Mouse (Mus musculus): ENCODE results near the gene Wnt7a.

GRCm38 (mm10) chr6:91325556-91325955, 85.6 kb downstream of the Wnt7a start:
- no peak for TF ChIP-seq CTCF (IDR thresholded peaks at IDR 0.05; ENCODE audit: control insufficient read depth, insufficient read depth, insufficient read length)
- TF ChIP-seq MYOD1 (IDR thresholded peaks at IDR 0.05; ENCODE audit: control insufficient read depth, insufficient read length, low read depth) = no peak
- no peak for TF ChIP-seq CEBPB (IDR thresholded peaks at IDR 0.05; ENCODE audit: low read depth)
- TF ChIP-seq MAX (IDR thresholded peaks at IDR 0.05) = no peak
- TF ChIP-seq USF1 (IDR thresholded peaks at IDR 0.05; ENCODE audit: low read depth) = no peak
- TF ChIP-seq FOSL1 (IDR thresholded peaks at IDR 0.05; ENCODE audit: insufficient read depth, low read length, poor library complexity, severe bottlenecking) = no peak

Data from C2C12 (cell line).